Mouse (Mus musculus) kidney, embryonic 16.5 days (tissue): ENCODE data around the gene Plekhh2. TPM values are rescaled to one million over a fixed set of nuclear protein-coding genes. Genes with fewer than 3 reads are reported as not detected.

Experiments
- ATAC-seq: fragments of 200-750 bp; cut with Nextera tagmentation; 2 replicates; pipeline ENCODE4 v1.8.0; 2017; ENCODE audit warnings: moderate TSS enrichment; ENCODE audit not compliant: low FRiP score, low TSS enrichment
- H3K27ac ChIP-seq: fragments of 300-500 bp; sonication (generic); 2 replicates; pipeline ENCODE4 v1.5.1; 2014; ENCODE audit warnings: low read length
- H3K27me3 ChIP-seq: fragments of 300-500 bp; sonication (generic); 2 replicates; pipeline ENCODE4 v1.6.1; 2014; ENCODE audit warnings: low read length, control low read depth, mixed read lengths; ENCODE audit not compliant: insufficient read depth
- H3K36me3 ChIP-seq: fragments of 300-500 bp; sonication (generic); 2 replicates; pipeline ENCODE4 v1.6.1; 2014; ENCODE audit warnings: low read length, control low read depth, mixed read lengths; ENCODE audit not compliant: insufficient read depth
- H3K4me1 ChIP-seq: fragments of 300-500 bp; sonication (generic); 2 replicates; pipeline ENCODE4 v1.6.1; 2014; ENCODE audit warnings: low read length, control low read depth, mixed read lengths; ENCODE audit not compliant: insufficient read depth
- H3K4me2 ChIP-seq: fragments of 300-500 bp; sonication (generic); replicated peaks from 2 replicates; pipeline ENCODE4 v1.6.1; 2014; ENCODE audit warnings: low read depth, low read length
- H3K4me3 ChIP-seq: fragments of 300-500 bp; sonication (generic); 2 replicates; pipeline ENCODE4 v1.5.1; 2014; ENCODE audit warnings: mild to moderate bottlenecking, low read length
- H3K9ac ChIP-seq: fragments of 300-500 bp; sonication (generic); replicated peaks from 2 replicates; pipeline ENCODE4 v1.6.1; 2014; ENCODE audit warnings: low read length
- H3K9me3 ChIP-seq: fragments of 300-500 bp; sonication (generic); 2 replicates; pipeline ENCODE4 v1.6.1; 2016; ENCODE audit warnings: low read length, control low read depth
- WGBS: fragments of 180-500 bp; shearing (Covaris S2); extraction: QIAGEN DNeasy Blood & Tissue Kit; methylation state at CpG from one replicate; pipeline ENCODE4 v1.1.7; 2014; 5-methylcytosine and 5-hydroxymethylcytosine counted together
- polyA plus RNA-seq: library from polyadenylated mRNA; unstranded; fragments of >200 nt; fragmentation: Nextera tagmentation; extraction: Ambion mirVana; gene quantifications from 2 replicates; pipeline ENCODE4 v1.2.1, GENCODE M21; 2015

Gene Plekhh2
- polyA plus RNA-seq, 1 experiment from 2014 or later: 10.5 TPM

DNA sequence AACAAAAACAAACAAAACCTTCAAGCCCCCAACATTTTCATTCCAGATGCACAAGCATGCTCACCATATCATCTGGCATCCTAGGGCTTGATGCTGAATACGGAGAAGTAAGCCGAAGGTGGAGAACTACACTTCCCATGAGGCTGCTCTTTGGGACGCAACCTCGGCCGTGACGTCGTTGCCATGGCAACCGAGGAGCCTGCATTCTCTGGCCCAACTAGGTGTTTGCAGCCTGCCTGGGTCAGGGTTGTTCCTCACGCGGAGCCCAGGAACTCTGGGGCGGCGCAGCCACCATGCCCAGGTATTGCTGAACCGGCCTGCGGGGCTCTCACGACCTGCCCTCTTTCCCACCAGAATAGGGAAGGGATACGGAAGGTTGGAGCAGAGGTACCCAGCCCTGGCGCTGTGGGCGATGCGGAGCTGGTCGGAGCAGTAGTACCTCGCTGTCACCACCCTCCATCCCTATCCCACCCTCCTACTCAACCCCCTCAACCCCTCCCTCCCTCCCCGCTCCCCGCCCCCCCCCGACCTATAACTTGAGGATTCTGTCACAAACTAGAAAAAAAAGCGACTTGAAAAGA, 114.7 kb downstream of the Plekhh2 start, which contains the start of gene Dync2li1:
Gene Dync2li1, plus strand, starts transcription at position 221 of the 581 bp plus-strand sequence.
- 1% methylated on average over 24 of the region's 25 CpGs for WGBS
- H3K27ac ChIP-seq: peak within 1 kb of the TSS; percentile 80

GRCm38 (mm10) chr17:84626857-84627305, 115.2 kb downstream of the Plekhh2 start:
- peak overlapping the region; percentile 80 for H3K27ac ChIP-seq
- H3K9me3 ChIP-seq: no peaks in the 10 kb centered on the region; the same call in 1 of the 2 replicates
- peak overlapping the region; percentile 75 for H3K9ac ChIP-seq
- no peaks in the 10 kb centered on the region for H3K27me3 ChIP-seq
- H3K4me3 ChIP-seq: peak overlapping the region; percentile 69
- 16% methylated on average over 9 of the region's 9 CpGs for WGBS
- peak overlapping the region; percentile 77 for H3K4me2 ChIP-seq
- H3K36me3 ChIP-seq: 0 out of 2 replicates have a peak, but pooled peaks cover 2% of the 10 kb centered on the region
- peaks cover 10% of the 10 kb centered on the region for H3K4me1 ChIP-seq
- ATAC-seq: peak; percentile 80

More for the DNA sequence above, 114.7 kb downstream of the Plekhh2 start, which contains the start of gene Dync2li1:
- Histone ChIP-seq H3K4me2 (peak within 1 kb of the TSS; percentile 77), H3K9me3 (no peaks in the 10 kb centered on the region; the same call in 1 of the 2 replicates), H3K4me1 (peaks cover 10% of the 10 kb centered on the region), H3K4me3 (peak within 1 kb of the TSS; percentile 69), H3K9ac (peak within 1 kb of the TSS; percentile 75), H3K36me3 (no peaks in the 10 kb centered on the region), H3K27me3 (no peaks in the 10 kb centered on the region)
- ATAC-seq: peak; percentile 97

DNA sequence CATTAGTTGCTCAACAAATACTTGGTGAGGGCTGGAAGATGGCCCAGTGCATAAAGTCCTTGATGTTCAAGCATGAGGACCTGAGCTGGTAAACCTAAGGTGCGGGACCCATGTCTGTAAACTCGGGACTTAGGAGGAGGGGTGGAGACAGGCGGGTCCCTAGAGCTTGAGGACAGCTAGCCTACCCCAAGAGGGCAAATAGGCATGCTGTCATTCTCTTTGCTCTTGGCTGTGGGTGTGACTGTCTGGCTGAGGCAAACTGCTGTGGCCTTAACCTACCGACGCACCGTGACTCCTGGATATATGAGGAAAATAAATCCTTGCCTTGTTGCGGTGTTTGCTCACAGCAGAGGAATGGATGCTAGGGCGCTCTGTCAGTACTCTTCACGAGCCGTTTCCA, 116.0 kb downstream of the Plekhh2 start:
- ATAC-seq: no peak
- H3K4me2 ChIP-seq: no peak overlapping the region
- peaks cover 10% of the 10 kb centered on the region for H3K4me1 ChIP-seq
- no peak overlapping the region for H3K4me3 ChIP-seq
- H3K9ac ChIP-seq: no peak overlapping the region
- no peak overlapping the region for H3K27ac ChIP-seq
- 0 out of 2 replicates have a peak, but pooled peaks cover 3% of the 10 kb centered on the region for H3K36me3 ChIP-seq
- H3K27me3 ChIP-seq: no peaks in the 10 kb centered on the region
- WGBS: 62% methylated on average over 10 of the region's 10 CpGs
- no peaks in the 10 kb centered on the region; the same call in 1 of the 2 replicates for H3K9me3 ChIP-seq

DNA sequence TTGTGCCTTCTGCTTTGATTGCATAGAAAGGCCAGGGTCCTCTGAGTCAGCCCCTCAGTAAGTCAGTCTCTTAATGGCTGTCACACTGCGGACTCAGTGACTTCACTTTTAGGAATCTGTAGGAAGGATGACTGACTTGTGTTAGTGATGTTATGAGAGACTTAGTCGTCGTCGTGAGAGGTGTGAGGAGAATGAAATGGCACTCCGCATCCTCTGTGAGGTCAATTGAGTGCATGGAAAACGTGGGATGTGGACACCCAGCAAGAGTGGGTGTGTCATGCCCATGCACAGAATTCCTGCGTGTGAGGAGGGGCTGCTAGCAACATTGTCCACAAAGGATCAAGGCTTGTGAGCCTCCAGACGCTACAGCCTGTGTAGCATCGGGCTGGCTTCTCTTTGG, 116.9 kb downstream of the Plekhh2 start:
- H3K4me1 ChIP-seq: peaks cover 7% of the 10 kb centered on the region
- no peaks in the 10 kb centered on the region; the same call in 1 of the 2 replicates for H3K9me3 ChIP-seq
- 86% methylated on average over 9 of the region's 9 CpGs for WGBS
- no peaks in the 10 kb centered on the region for H3K27me3 ChIP-seq
- H3K9ac ChIP-seq: no peak overlapping the region
- 0 out of 2 replicates have a peak, but pooled peaks cover 6% of the 10 kb centered on the region for H3K36me3 ChIP-seq
- H3K4me3 ChIP-seq: no peak overlapping the region
- no peak for ATAC-seq
- no peak overlapping the region for H3K27ac ChIP-seq
- H3K4me2 ChIP-seq: no peak overlapping the region

- Histone ChIP-seq H3K4me3 (no peak overlapping the region), H3K36me3 (0 out of 2 replicates have a peak, but pooled peaks cover 6% of the 10 kb centered on the region), H3K9ac (no peak overlapping the region), H3K4me1 (peaks cover 5% of the 10 kb centered on the region), H3K27me3 (no peaks in the 10 kb centered on the region), H3K9me3 (no peaks in the 10 kb centered on the region), H3K4me2 (no peak overlapping the region), H3K27ac (no peak overlapping the region)
- 87% methylated on average over 6 of the region's 6 CpGs for WGBS
- no peak for ATAC-seq
These were observed 120.1 kb downstream of the Plekhh2 start for GRCm38 (mm10) chr17:84631836-84632235.

DNA sequence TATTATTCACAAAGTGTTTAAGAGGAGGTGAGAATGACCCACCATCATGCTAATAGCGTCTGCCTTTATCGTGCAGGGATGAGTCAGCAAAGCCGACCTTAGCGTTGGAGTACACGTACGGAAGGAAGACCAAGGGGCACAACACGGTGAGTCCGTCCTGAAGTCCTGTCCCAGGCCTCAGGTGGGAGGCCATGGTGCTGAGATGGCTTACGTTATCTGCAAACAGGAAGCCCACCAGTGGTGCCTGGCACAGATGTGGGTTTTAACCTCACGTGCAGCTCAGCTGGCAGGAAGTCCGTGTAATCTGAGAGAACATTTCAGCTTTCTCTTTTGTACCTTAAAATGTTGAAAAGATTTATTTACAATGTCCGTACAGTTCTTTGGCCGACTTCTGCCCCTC, 121.7 kb downstream of the Plekhh2 start:
- no peak overlapping the region for H3K4me2 ChIP-seq
- H3K27ac ChIP-seq: no peak overlapping the region
- H3K9ac ChIP-seq: no peak overlapping the region
- no peak overlapping the region for H3K4me3 ChIP-seq
- 78% methylated on average over 13 of the region's 13 CpGs for WGBS
- H3K27me3 ChIP-seq: no peaks in the 10 kb centered on the region
- H3K36me3 ChIP-seq: 0 out of 2 replicates have a peak, but pooled peaks cover 6% of the 10 kb centered on the region
- no peaks in the 10 kb centered on the region for H3K4me1 ChIP-seq
- ATAC-seq: no peak
- no peaks in the 10 kb centered on the region for H3K9me3 ChIP-seq

GRCm38 (mm10) chr17:84636328-84636727, 124.6 kb downstream of the Plekhh2 start:
- Histone ChIP-seq H3K27me3 (no peaks in the 10 kb centered on the region), H3K27ac (no peak overlapping the region), H3K9me3 (no peaks in the 10 kb centered on the region), H3K4me2 (no peak overlapping the region), H3K4me3 (no peak overlapping the region), H3K4me1 (no peaks in the 10 kb centered on the region), H3K9ac (no peak overlapping the region), H3K36me3 (0 out of 2 replicates have a peak, but pooled peaks cover 6% of the 10 kb centered on the region)
- 68% methylated on average over 8 of the region's 8 CpGs for WGBS
- ATAC-seq: no peak

DNA sequence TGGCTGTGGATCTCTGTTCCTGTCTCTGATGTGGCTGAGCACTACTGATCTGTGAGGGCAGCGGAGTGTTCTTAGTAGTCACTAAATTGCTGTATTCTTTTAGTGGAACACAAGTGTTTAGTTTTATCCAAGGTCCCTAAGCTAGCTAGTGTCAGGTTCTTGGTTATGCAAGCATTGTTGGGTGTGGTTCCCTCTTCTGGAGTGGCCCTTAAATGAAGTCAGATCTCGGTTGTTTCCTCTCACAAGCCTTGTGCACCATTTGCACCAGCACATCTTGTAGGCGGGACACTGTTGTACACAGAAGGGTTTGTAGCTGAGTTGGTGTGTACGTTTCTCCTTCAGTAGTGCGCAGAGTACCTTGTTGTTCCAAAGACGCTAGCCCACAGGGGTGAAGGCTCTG, 126.3 kb downstream of the Plekhh2 start:
- 95% methylated on average over 6 of the region's 6 CpGs for WGBS
- Histone ChIP-seq H3K9me3 (no peaks in the 10 kb centered on the region), H3K27ac (no peak overlapping the region), H3K27me3 (no peaks in the 10 kb centered on the region), H3K4me3 (no peak overlapping the region), H3K9ac (no peak overlapping the region), H3K36me3 (0 out of 2 replicates have a peak, but pooled peaks cover 3% of the 10 kb centered on the region), H3K4me1 (no peaks in the 10 kb centered on the region), H3K4me2 (no peak overlapping the region)
- no peak for ATAC-seq

DNA sequence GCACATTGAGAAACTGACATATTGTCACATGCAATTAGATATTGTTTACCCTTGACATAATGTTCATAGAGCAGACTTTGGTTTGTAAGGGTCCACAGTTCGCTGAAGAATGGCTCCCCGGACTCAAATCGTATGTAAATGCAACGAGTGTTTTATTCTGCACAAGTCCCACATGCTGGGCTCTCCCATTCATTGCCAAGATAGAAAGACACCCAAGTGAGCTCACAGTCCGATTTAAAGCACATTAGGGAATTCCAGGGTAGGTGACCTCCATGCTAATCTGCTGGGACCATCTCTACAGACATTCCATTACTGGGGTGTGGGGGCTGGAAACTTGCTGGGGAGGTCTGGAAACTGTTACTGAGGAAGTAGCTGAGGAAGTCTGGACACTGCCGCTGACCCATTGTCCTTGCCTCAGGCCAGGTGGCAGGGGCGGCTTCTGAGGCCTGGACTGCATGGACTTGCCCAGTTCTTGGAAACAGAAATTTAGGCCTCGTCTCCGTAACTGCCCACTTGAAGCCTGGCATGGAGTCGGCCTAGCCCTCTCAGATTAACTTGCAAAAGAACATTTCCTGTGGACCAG, 128.2 kb downstream of the Plekhh2 start:
- Histone ChIP-seq H3K4me1 (peaks cover 5% of the 10 kb centered on the region; the same call in 1 of the 2 replicates), H3K36me3 (no peaks in the 10 kb centered on the region), H3K27ac (no peak overlapping the region), H3K9me3 (no peaks in the 10 kb centered on the region), H3K27me3 (no peaks in the 10 kb centered on the region), H3K4me3 (no peak overlapping the region), H3K4me2 (no peak overlapping the region), H3K9ac (no peak overlapping the region)
- no peak for ATAC-seq
- 75% methylated on average over 10 of the region's 10 CpGs for WGBS

DNA sequence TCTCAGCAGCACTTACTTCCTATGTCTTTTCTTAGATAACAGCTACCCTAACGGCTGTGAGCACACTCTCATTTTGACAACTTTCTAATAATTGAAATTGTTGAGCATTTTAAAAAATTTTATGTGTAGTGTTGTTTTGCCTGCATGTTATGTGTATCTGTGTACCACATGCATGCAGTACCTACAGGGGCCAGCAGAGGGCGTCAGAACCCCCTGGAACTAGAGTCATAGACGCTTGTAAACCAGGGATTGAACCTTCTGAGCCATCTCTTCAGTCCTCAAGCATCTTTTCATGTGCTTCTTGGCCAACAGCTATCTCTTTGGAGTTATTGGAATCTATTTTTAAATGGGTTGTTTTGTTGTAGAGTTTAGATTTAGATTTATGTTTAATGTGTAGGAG, 130.2 kb downstream of the Plekhh2 start:
- no peak overlapping the region for H3K4me2 ChIP-seq
- H3K9ac ChIP-seq: no peak overlapping the region
- H3K27ac ChIP-seq: no peak overlapping the region
- WGBS: 39% methylated on average over 3 of the region's 3 CpGs
- no peaks in the 10 kb centered on the region for H3K27me3 ChIP-seq
- ATAC-seq: no peak
- peaks cover 11% of the 10 kb centered on the region for H3K4me1 ChIP-seq
- H3K9me3 ChIP-seq: no peaks in the 10 kb centered on the region
- no peaks in the 10 kb centered on the region for H3K36me3 ChIP-seq
- H3K4me3 ChIP-seq: no peak overlapping the region
